Mouse (Mus musculus): ENCODE measurements around the gene Hspb7.

DNA sequence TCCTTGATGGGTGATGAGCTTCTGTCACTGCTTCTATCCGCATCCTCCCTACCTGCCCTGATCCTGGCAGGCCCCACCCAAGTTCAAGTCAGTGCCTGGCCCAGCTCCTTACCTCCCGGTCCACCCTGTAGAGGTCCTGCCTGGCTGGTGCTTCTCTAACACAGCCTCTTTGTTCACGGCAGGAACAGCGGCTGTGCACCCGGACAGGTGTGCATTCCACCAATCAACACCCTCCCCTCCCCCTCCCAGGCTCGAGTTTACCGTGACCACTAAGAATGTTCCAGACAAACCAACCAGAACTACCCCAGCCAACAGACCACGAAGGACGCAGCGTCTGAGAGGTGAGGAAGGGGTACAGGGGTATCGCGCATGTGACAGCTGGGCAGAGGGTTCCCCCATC is 22.0 kb upstream of the Hspb7 start, which contains the start of gene Clcnka:
- no peak for TF ChIP-seq CTCF (IDR thresholded peaks at IDR 0.05; ENCODE audit: low read depth, low read length)
- no peak for TF ChIP-seq POLR2A (IDR thresholded peaks at IDR 0.05; ENCODE audit: borderline replicate concordance, low read depth, low read length)

Data from bone marrow macrophage, adult 2 months (primary cell).